ENCODE assay signal across 16 mouse cellular contexts in genomic region chr5:37762046-37762445, GRCm38 (mm10). TPM values are rescaled to one million over a fixed set of nuclear protein-coding genes. Genes with fewer than 3 reads are reported as not detected.
DNase-seq lines count a peak whose midpoint lies in the region.
"Had no signal": no experiment of that assay in that cellular context is flagged by ENCODE, and none has a peak within 500 bp of the region (broad histone marks: within the 10 kb centered on the region; RNA-seq: fewer than 3 reads in every experiment).

No protein-coding gene starts in this region.

- peak; percentile 56 for DNase-seq in gastrocnemius, adult 18-20 months (ENCODE audit: low spot score)
- DNase-seq in gastrocnemius, postnatal 10 days: no peak
- peak; percentile 55 for DNase-seq in fibroblast of lung, adult 2 months (ENCODE audit: low read depth)
- DNase-seq in gastrocnemius, postnatal 25 days: peak; percentile 46
- no peak for DNase-seq in cerebellum, adult 11 months
- DNase-seq in cerebellum, adult 9-10 months: no peak
- DNase-seq: adrenal gland, adult 8-10 months; adrenal gland, postnatal 25 days; cerebellum, adult 18-20 months; cerebellum, adult 9-11 months; cerebellum, postnatal 25 days; embryo, embryonic 11 days; kidney, adult 2 months had no signal

RNA-seq across cellular contexts. Expression of gene Cytl1, which starts 26.7 kb away (rescaled TPM):
- total RNA-seq in gastrocnemius, adult 18-20 months (2021): 1 to 10 TPM; 3.3 to 4.8 TPM
- total RNA-seq in gastrocnemius, postnatal 10 days (2021): under 1 TPM; 0.92 to 0.93 TPM
- total RNA-seq in gastrocnemius, postnatal 25 days (2021): 10 to 100 TPM in 1 of 2 experiments, 1 to 10 TPM in 1; 2.9 to 17.6 TPM
- total RNA-seq: common myeloid progenitor, adult 5-6 weeks; ES-E14; hematopoietic stem cell, adult 5-6 weeks had no signal

RNA-seq across cellular contexts. Expression of gene Stk32b, which starts 45.1 kb away (rescaled TPM):
- under 1 TPM; 0.09 to 0.12 TPM for total RNA-seq in gastrocnemius, adult 18-20 months (2021)
- under 1 TPM; 0.14 to 0.16 TPM for total RNA-seq in gastrocnemius, postnatal 10 days (2021)
- total RNA-seq in gastrocnemius, postnatal 25 days (2021): under 1 TPM in 1 of 2 experiments, not detected in 1; 0.08 TPM
- total RNA-seq: common myeloid progenitor, adult 5-6 weeks; hematopoietic stem cell, adult 5-6 weeks had no signal

Comparison
In these comparisons a context has a peak if more than half of its experiments do, and no peak if none do; other contexts are left out.
1. DNase-seq: peak in gastrocnemius, adult 18-20 months (single experiment), fibroblast of lung, adult 2 months (single experiment) and gastrocnemius, postnatal 25 days (single experiment); none in gastrocnemius, postnatal 10 days (single experiment), cerebellum, adult 11 months (single experiment) and cerebellum, adult 9-10 months (single experiment).